Mouse (Mus musculus): ENCODE results near the gene Zmynd8. TPM values are rescaled to one million over a fixed set of nuclear protein-coding genes. Genes with fewer than 3 reads are reported as not detected.

Gene Zmynd8
- polyA plus RNA-seq, 1 experiment from 2014 or later: 40.7 TPM

DNA sequence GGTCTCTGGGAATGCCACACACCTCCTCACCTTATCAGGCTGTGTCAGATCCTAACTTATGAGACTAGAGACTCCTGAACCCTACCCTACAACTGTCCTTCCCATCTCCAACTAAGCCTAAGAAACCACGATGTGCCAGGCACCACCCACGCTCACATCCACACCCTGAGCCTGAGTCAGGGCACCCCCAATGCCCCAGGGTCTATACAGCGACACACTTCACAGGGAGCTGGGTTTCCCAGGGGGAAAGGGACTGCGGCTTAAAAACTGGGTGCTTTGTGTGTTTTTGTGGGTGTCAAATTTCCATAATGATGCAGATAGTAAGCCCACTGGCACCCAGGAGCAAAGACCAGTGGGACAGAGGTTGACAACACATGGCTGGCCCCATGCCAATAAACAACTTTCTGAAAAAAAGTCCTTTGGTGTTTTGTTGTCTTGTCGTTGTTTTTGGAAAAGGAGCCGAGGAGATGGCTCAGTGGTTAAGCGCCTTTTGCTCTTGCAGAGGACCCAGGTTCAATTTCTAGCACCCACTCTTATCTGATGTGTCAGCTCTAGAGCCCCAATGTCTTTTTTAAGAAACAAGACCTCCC, 42.1 kb downstream of the Zmynd8 start:
- peak overlapping the region; percentile 94 for H3K27ac ChIP-seq
- H3K9ac ChIP-seq: 0 out of 2 replicates have a peak overlapping the region, but pooled peaks have one; percentile 48
- H3K27me3 ChIP-seq: no peaks in the 10 kb centered on the region
- no peaks in the 10 kb centered on the region for H3K9me3 ChIP-seq (replicated peaks)
- 80% methylated on average over 7 of the region's 7 CpGs for WGBS
- no peak overlapping the region for H3K4me3 ChIP-seq
- H3K4me1 ChIP-seq (replicated peaks): peaks cover 85% of the 10 kb centered on the region
- no peak for ATAC-seq (replicated peaks; ENCODE audit: insufficient number of reproducible peaks, insufficient read depth, low FRiP score, low read depth)
- H3K36me3 ChIP-seq: no peaks in the 10 kb centered on the region; the same call in 1 of the 2 replicates
- no peak overlapping the region for H3K4me2 ChIP-seq

DNA sequence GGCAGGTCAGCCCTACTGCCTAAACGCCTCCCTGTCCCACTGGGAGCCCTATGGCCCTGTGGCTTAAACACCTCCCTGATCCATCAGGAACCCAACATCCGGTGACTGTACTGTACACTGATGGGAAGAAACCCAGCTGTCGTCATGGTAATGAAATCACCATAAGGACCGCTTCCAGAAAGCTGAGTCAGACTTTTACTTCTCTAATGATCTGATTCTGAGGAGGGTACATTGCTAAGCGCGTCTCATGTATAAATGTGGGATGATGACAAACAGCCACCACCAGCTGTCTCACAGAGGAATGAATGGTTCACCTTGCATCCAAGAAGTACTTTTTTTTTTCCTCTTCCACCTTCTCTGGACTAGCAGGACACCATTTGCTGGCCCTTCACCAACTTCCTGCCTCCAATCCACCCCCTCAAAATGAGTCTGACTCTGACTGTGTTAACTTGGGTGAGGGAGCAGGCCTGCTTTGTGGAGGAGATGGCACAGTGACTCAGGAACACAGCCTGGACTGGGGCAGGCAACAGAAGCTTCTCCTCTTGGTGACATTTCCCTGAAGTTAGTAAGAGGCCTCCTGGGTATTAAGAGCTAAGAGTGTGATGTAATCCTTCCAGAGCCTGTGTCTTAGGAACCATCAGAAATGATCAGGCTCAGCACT, 43.0 kb downstream of the Zmynd8 start:
- H3K4me3 ChIP-seq: no peak overlapping the region
- no peaks in the 10 kb centered on the region for H3K27me3 ChIP-seq
- H3K4me2 ChIP-seq: no peak overlapping the region
- no peaks in the 10 kb centered on the region for H3K36me3 ChIP-seq
- H3K4me1 ChIP-seq (replicated peaks): peaks cover 94% of the 10 kb centered on the region
- no peaks in the 10 kb centered on the region for H3K9me3 ChIP-seq (replicated peaks)
- WGBS: 59% methylated on average over 6 of the region's 6 CpGs
- no peak overlapping the region for H3K9ac ChIP-seq
- no peak for ATAC-seq (replicated peaks; ENCODE audit: insufficient number of reproducible peaks, insufficient read depth, low FRiP score, low read depth)
- H3K27ac ChIP-seq: peak overlapping the region; percentile 94

DNA sequence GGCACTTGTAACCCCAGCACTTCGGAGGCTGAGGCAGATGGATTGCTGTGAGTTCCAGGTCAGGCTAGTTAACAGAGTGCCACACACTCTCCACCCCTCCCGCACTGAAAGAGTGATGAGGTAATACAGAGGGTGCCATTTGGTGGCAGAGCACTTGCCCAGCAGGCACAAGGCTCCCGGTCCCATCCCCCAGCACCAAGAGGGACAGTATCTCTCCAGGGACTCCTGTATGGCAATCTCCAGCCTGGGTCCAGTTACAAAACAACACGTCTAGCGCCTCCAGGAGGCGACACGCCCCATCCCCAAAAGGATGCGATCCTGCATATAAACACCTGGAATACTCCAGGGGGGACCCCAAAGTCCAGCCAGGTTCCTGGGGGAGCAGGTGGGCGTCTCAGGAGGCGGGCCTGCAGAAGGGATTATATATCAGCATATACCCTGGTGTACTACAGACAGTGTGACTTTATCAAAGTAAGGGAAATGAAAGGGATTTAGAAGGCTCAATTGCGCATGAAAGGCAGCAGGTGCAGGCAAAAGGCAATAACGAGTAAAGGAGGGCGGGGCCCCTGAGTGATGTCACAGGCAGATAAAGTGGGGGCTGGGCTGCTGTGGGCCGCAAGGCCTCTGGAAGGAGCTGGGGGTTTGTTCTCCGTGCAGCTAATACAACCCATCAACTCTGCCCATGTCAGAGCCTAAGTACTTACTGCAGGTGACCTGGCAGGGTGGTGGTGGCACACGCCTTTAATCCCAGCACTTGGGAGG, 44.4 kb downstream of the Zmynd8 start:
- 57% methylated on average over 16 of the region's 16 CpGs for WGBS
- Histone ChIP-seq H3K27me3 (no peaks in the 10 kb centered on the region), H3K36me3 (no peaks in the 10 kb centered on the region), H3K27ac (peak overlapping the region; percentile 35; the same call in 1 of the 2 replicates), H3K4me2 (no peak overlapping the region), H3K9ac (no peak overlapping the region), H3K9me3 (replicated peaks) (no peaks in the 10 kb centered on the region), H3K4me3 (no peak overlapping the region), H3K4me1 (replicated peaks) (peaks cover 95% of the 10 kb centered on the region)
- no peak for ATAC-seq (replicated peaks; ENCODE audit: insufficient number of reproducible peaks, insufficient read depth, low FRiP score, low read depth)

DNA sequence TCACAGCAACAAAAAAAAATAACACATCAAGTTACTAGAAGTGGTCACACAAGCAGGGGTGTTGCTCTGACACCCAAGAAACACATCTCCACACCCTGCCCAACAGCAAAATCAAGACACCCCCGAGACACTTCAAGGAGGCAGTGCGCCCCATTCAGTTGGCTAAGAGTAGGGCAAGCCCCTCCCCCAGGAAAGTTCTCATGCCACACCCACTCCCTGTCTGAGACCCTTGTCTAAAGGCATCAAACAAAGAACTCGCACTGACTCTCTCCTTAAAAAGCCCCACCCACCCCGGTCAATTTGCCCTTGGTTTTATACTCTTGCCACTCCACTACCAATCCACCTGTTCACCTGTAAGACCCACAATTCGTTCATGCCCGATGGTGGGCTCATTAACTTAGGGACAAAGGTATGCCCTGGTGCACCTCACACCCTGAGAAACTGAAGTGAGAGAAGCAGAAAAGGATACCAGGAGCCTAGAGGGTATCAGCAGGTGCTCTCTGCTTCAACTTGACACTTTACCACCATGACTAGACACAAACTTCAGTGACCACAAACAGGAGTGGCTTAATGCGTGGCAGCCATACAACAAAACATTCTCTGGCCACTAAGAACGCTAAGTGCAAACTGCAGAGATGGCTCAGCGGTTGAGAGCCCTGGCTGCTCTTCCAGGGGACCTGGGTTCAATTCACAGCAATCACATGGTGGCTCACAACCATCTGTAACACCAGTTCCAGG, 45.8 kb downstream of the Zmynd8 start:
- 79% methylated on average over 9 of the region's 9 CpGs for WGBS
- Histone ChIP-seq H3K4me1 (replicated peaks) (peaks cover 95% of the 10 kb centered on the region), H3K36me3 (0 out of 2 replicates have a peak, but pooled peaks cover under 1% of the 10 kb centered on the region), H3K4me3 (no peak overlapping the region), H3K27me3 (no peaks in the 10 kb centered on the region), H3K9me3 (replicated peaks) (no peaks in the 10 kb centered on the region), H3K27ac (peak overlapping the region; percentile 85), H3K9ac (no peak overlapping the region), H3K4me2 (no peak overlapping the region)
- ATAC-seq (replicated peaks; ENCODE audit: insufficient number of reproducible peaks, insufficient read depth, low FRiP score, low read depth): no peak

DNA sequence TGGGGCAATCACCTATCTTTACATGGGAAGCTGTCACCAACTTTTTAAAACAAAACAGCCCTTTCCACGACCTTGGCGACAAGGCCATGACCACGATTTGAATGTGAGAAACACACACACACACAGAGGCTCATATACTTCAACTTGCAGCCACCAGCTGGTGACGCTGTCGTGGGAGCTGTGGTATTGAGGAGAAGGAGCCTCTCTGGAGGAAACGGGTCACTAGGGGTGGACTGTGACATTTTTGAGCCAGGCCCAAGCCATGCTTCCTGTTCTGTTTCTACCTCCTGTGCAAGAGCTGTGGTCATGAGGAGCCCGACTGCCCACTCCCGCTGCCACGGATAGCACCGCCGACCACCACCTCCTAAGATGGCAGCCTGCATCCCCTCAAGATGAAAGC, 46.4 kb downstream of the Zmynd8 start:
- Histone ChIP-seq H3K27me3 (no peaks in the 10 kb centered on the region), H3K27ac (peak overlapping the region; percentile 85), H3K9me3 (replicated peaks) (no peaks in the 10 kb centered on the region), H3K4me3 (no peak overlapping the region), H3K36me3 (0 out of 2 replicates have a peak, but pooled peaks cover 6% of the 10 kb centered on the region), H3K9ac (no peak overlapping the region), H3K4me1 (replicated peaks) (peaks cover 91% of the 10 kb centered on the region), H3K4me2 (peak overlapping the region; percentile 9; the same call in 1 of the 2 replicates)
- no peak; the same call in 1 of the 2 replicates for ATAC-seq (replicated peaks; ENCODE audit: insufficient number of reproducible peaks, insufficient read depth, low FRiP score, low read depth)
- whole genome bisulfite sequencing: 41% methylated on average over 11 of the region's 11 CpGs

DNA sequence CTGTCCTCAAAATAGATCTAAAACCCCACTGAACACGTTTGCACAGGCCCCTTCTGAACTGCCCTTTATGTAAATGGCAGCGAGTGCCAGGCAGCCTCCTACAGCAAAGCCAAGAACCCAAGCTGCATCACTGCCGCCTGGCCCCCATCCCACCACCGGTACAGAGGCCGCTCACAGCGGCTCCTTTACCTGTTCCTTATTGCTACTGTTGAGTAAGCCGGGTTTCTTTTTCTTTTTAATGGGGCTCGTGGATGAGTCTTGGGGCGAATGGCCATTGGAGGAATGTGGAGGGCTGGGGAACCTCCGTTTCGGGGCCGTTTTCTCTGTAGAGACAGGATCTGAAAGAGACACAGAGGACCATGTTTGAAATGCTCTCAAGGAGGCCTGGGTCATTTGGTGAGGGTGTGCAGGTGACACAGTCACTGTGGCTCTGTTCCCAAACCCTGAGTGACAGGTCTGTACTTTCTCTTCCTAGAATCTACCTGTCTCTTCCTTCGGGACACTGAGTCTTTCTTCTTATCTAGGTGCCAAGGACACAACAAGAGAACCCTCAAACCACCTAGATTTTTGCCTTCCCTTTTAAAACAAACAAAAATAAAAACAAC, 46.9 kb downstream of the Zmynd8 start:
- peak overlapping the region; percentile 85 for H3K27ac ChIP-seq
- no peaks in the 10 kb centered on the region for H3K27me3 ChIP-seq
- no peaks in the 10 kb centered on the region for H3K9me3 ChIP-seq (replicated peaks)
- no peak for ATAC-seq (replicated peaks; ENCODE audit: insufficient number of reproducible peaks, insufficient read depth, low FRiP score, low read depth)
- 0 out of 2 replicates have a peak, but pooled peaks cover 6% of the 10 kb centered on the region for H3K36me3 ChIP-seq
- H3K4me1 ChIP-seq (replicated peaks): peaks cover 89% of the 10 kb centered on the region
- H3K4me3 ChIP-seq: no peak overlapping the region
- H3K9ac ChIP-seq: no peak overlapping the region
- WGBS: 67% methylated on average over 13 of the region's 13 CpGs
- H3K4me2 ChIP-seq: peak overlapping the region; percentile 9; the same call in 1 of the 2 replicates

DNA sequence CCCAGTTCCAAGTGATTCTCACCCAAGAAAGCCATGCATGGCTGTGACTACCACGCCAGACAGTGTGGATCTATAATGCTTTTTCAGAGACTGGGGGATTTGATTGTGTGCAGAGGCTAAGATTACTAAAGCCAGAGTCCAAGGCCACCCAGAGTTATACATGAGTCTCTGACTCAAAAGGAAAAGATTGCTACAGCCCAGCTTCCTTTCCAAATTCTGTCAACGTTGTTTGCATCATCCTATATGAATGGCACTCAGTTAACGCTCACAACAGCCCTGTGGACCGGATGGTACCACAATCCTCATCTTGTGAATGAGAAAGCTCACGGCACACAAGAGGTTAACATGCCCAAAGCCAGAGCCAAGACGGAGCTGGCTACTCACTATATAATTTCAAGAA, 48.0 kb downstream of the Zmynd8 start:
- H3K36me3 ChIP-seq: 0 out of 2 replicates have a peak, but pooled peaks cover 6% of the 10 kb centered on the region
- peaks cover 82% of the 10 kb centered on the region for H3K4me1 ChIP-seq (replicated peaks)
- 66% methylated on average over 6 of the region's 6 CpGs for WGBS
- H3K9me3 ChIP-seq (replicated peaks): no peaks in the 10 kb centered on the region
- peak overlapping the region; percentile 85 for H3K27ac ChIP-seq
- H3K27me3 ChIP-seq: no peaks in the 10 kb centered on the region
- no peak overlapping the region for H3K4me2 ChIP-seq
- no peak overlapping the region for H3K4me3 ChIP-seq
- no peak overlapping the region for H3K9ac ChIP-seq
- ATAC-seq (replicated peaks; ENCODE audit: insufficient number of reproducible peaks, insufficient read depth, low FRiP score, low read depth): no peak

DNA sequence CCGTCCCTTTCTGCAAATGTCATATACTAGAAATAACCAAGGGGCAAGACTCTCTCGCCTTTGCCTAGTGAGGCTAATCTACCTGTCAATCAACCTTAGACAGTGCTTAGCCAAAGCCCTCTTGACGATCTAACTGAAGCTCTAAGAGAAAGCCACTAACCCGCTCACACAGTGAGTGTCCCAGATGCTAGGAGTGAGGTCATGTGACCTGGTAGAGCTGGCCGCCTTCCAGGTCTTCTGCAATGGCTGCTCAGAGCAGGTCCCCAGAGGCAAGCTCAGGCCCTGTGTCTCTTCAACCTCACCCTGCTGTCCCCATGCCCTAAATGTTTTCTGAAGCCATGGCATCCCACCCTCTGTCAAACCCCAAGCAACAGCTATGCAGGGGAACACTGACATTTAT, 49.7 kb downstream of the Zmynd8 start:
- Histone ChIP-seq H3K4me1 (replicated peaks) (peaks cover 69% of the 10 kb centered on the region), H3K4me3 (no peak overlapping the region), H3K9ac (no peak overlapping the region), H3K27ac (peak overlapping the region; percentile 68), H3K4me2 (no peak overlapping the region), H3K36me3 (peaks cover 21% of the 10 kb centered on the region), H3K27me3 (no peaks in the 10 kb centered on the region), H3K9me3 (replicated peaks) (no peaks in the 10 kb centered on the region)
- ATAC-seq (replicated peaks; ENCODE audit: insufficient number of reproducible peaks, insufficient read depth, low FRiP score, low read depth): peak; percentile 76
- 21% methylated on average over 5 of the region's 5 CpGs for WGBS

DNA sequence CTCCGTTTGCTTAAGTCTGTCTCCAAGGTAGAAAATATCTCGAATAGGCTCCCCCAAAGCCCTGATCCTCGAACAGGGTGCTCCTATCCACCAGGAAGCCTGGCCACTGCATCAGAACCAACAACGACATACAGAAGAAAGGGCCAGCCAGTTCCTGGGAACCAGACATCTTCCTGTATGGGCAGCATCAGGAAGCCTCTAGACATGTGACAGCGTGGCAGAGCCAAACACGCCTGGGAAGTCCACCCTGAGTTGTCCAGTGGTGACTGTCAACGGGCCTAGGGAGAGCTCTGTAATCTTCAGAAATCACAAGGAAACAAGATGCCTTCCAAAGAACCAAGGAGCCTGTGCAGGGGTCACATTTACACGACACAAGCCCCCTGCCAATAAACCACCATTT, 52.0 kb downstream of the Zmynd8 start:
- Histone ChIP-seq H3K4me3 (no peak overlapping the region), H3K27ac (no peak overlapping the region), H3K9me3 (replicated peaks) (no peaks in the 10 kb centered on the region), H3K4me1 (replicated peaks) (peaks cover 50% of the 10 kb centered on the region), H3K27me3 (no peaks in the 10 kb centered on the region), H3K9ac (no peak overlapping the region), H3K36me3 (peaks cover 45% of the 10 kb centered on the region), H3K4me2 (no peak overlapping the region)
- ATAC-seq (replicated peaks; ENCODE audit: insufficient number of reproducible peaks, insufficient read depth, low FRiP score, low read depth): no peak
- 75% methylated on average over 8 of the region's 8 CpGs for WGBS

DNA sequence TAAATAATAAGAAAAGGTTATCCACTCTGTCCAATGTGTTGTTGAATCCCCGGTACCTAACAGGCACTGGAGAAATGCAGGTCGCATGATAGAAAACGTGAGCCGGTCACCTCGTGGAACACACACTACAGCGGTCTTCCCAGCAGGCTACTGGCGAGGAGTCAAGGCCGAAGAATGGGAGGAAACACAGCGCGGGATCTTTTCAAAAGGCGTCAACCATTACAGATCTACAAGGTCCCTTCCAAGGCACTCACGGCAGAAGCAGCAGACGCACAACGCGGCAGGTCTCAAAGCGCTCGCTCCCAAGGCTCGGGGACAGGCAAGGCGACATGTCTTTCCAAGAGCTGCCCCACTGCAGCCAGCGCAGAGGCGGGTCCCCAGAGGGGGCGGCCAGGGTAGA, 53.3 kb downstream of the Zmynd8 start:
- Histone ChIP-seq H3K4me3 (no peak overlapping the region), H3K9me3 (replicated peaks) (no peaks in the 10 kb centered on the region), H3K36me3 (peaks cover 55% of the 10 kb centered on the region), H3K27me3 (no peaks in the 10 kb centered on the region), H3K4me2 (no peak overlapping the region), H3K27ac (no peak overlapping the region), H3K9ac (no peak overlapping the region), H3K4me1 (replicated peaks) (peaks cover 37% of the 10 kb centered on the region)
- 86% methylated on average over 22 of the region's 22 CpGs for WGBS
- no peak for ATAC-seq (replicated peaks; ENCODE audit: insufficient number of reproducible peaks, insufficient read depth, low FRiP score, low read depth)

Measured in heart, embryonic 15.5 days (tissue).